Mouse (Mus musculus): ENCODE results near the gene Vps72. TPM values are rescaled to one million over a fixed set of nuclear protein-coding genes. Genes with fewer than 3 reads are reported as not detected.

Vps72 gene
- total RNA-seq, 2 experiments from 2014 or later, result 42.1 to 43.1 TPM

DNA sequence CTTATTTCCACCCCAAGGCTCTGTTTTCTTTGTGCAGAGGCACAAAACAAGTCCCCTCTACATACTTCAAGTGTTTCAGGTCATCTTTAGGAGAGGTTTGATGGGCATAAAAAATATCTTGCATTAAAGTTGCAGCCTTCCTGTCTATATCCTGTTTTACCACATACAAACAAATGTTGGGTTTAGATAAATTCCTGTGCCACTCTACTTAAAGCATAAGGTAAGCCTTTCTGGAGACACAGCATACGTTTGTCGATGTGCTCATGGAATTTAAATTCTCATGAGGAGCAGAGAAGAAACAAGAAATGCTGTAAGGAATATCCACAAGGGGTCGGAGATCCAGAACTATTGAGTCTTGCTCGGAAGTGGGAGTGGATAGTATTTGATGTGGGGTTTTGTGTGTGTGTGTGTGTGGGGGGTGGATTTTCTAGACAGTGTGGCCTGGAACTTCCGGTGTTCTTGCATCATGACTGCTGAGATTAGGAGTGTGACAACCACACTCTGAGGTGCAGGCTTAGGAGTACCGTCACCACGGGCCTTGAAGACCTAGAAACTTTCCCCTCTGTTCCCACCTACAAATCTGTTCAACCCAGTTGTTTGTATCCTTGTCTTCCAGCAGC is 24.7 kb downstream of the Vps72 start:
- no peak for TF ChIP-seq CTCF (IDR thresholded peaks at IDR 0.05)
- H3K27ac ChIP-seq, result no peak overlapping the region
- no peak for DNase-seq (ENCODE audit: extremely low spot score in 1 of 2, low spot score in 2 of 2)
- peak overlapping the region; percentile 46 for H3K4me3 ChIP-seq
- intact Hi-C loops (cut with DNase I), result no loop called here

DNA sequence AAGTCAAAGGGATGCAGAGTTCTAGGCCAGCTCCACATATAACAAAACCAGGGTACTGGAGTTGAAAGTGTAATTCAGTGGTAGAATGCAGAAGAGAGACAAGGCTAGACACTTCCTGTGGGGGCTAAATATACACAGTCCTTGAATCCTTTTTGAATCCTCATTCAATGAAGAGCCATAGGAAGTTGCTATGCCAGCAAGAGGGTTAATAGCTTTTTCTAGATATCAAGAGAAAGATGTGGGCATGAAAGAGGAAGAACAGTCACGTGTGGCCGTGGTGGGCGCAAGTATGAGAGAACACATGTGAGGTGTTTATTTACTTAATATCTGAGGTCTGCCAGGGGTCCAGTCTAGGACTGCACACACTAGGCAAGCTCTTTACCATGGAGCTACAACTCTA is 25.5 kb downstream of the Vps72 start:
- intact Hi-C loops (cut with DNase I), result no loop called here
- Histone ChIP-seq H3K27ac (no peak overlapping the region), H3K4me3 (no peak overlapping the region)
- DNase-seq (ENCODE audit: extremely low spot score in 1 of 2, low spot score in 2 of 2), result no peak
- TF ChIP-seq CTCF (IDR thresholded peaks at IDR 0.05), result no peak

DNA sequence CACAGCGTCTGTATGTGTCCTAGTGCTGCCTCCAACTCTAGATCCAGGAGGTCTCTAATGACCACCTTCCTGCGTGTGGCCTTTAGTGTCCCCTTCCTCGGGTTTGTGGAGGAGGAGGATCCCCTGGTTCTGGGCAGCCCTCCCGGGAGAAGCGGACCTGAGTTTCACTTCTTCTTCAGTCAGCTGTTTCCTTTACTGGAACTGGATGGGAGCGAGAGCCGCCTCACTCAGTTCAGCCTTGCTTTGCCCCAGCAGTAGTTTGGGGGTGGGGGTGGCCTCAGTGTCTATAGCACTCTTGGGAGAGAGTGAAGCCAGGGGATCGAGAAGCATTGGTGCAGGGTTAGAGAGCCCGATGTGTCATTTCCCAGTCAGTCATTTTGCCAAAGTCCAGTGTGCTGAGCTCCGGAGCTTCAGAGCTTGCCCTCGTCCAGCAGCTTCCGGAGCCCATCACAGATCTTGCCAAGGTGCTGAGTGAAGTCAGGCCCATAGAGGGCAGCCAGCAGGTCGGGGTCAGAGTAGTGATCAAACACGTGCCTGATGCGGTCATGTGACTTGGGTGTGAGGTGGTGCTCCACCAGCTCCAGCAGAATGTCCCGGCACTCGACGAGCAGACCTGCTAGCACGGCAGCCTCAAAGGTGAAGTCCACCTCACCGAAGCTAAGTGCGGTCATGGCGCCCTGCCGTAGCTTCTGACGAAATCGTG is 28.9 kb downstream of the Vps72 start:
- intact Hi-C loops (cut with DNase I), result loop anchor here (2.0 to 5.0 kb wide), 2 partner anchors 77 to 143 kb away; partner anchors contain the start of genes Gabpb2, Mindy1 and Prune1
- TF ChIP-seq CTCF (IDR thresholded peaks at IDR 0.05), result no peak; the same call in 1 of the 2 replicates
- Histone ChIP-seq H3K27ac (no peak overlapping the region), H3K4me3 (no peak overlapping the region)
- DNase-seq (ENCODE audit: extremely low spot score in 1 of 2, low spot score in 2 of 2), result no peak

DNA sequence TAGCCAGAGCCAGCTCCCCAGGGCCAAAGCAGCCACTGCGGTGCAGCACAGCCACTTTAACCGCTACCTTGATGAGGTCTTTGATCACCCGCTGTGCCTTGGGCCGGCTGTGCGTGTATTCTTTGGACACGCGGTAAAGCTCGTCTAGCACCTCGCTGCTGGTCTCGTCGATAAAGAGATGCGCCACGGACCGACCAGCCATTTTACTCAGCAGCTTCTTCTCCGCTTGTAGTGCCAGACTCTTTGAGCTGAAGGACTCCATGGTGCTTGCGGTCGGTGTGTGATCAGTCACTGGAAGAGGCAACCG is 29.4 kb downstream of the Vps72 start:
- H3K27ac ChIP-seq, result no peak overlapping the region
- no peak overlapping the region for H3K4me3 ChIP-seq
- TF ChIP-seq CTCF (IDR thresholded peaks at IDR 0.05), result no peak
- no peak for DNase-seq (ENCODE audit: extremely low spot score in 1 of 2, low spot score in 2 of 2)
- intact Hi-C loops (cut with DNase I), result loop anchor here (2.0 to 5.0 kb wide), 2 partner anchors 77 to 142 kb away; partner anchors contain the start of genes Gabpb2, Mindy1 and Prune1

DNA sequence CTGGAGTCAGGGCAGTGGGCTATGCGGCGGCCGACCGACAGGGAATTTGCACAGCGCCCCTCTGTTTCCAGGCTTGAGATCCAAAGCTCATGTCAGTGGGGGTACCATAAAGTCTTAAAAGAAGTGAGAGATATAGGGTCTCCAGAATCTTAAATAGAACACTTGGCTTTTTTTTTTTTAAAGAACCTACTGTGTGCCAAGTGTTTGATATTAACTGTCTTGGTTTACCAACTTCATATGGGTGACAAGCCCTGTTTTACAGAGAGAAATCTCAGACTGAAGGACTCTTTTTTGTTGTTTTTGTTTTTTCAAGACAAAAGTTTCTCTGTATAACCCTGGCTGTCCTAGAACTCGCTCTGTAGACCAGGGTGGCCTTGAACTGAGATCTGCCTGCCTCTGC is 30.0 kb downstream of the Vps72 start:
- TF ChIP-seq CTCF (IDR thresholded peaks at IDR 0.05), result no peak
- H3K4me3 ChIP-seq, result no peak overlapping the region
- intact Hi-C loops (cut with DNase I), result loop anchor here (2.0 to 5.0 kb wide), 2 partner anchors 76 to 142 kb away; partner anchors contain the start of genes Gabpb2, Mindy1 and Prune1
- no peak for DNase-seq (ENCODE audit: extremely low spot score in 1 of 2, low spot score in 2 of 2)
- no peak overlapping the region for H3K27ac ChIP-seq

DNA sequence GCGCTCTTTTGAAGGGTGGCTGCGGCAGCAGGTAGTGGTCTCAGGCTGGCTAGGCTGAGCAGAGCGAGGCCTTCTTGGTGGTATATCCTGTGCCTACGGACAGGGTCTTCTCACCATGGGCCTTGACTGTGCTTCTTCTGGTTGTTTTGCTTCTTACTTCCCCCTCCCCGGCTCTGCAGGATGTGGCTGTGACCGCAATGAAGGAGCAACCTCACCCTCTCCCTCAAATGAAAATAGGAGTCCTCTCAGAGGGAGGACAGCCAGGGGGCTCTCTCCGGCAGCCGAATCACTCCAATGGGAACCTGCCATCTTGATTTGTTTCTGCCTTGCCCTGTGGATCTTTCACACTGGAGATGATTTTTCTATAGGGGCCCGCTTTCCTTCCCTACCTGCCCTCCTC is 30.7 kb downstream of the Vps72 start:
- TF ChIP-seq CTCF (IDR thresholded peaks at IDR 0.05), result no peak
- no peak overlapping the region for H3K4me3 ChIP-seq
- intact Hi-C loops (cut with DNase I), result loop anchor here (2.0 to 5.0 kb wide), 2 partner anchors 75 to 141 kb away; partner anchors contain the start of genes Gabpb2, Mindy1 and Prune1
- no peak for DNase-seq (ENCODE audit: extremely low spot score in 1 of 2, low spot score in 2 of 2)
- H3K27ac ChIP-seq, result no peak overlapping the region

DNA sequence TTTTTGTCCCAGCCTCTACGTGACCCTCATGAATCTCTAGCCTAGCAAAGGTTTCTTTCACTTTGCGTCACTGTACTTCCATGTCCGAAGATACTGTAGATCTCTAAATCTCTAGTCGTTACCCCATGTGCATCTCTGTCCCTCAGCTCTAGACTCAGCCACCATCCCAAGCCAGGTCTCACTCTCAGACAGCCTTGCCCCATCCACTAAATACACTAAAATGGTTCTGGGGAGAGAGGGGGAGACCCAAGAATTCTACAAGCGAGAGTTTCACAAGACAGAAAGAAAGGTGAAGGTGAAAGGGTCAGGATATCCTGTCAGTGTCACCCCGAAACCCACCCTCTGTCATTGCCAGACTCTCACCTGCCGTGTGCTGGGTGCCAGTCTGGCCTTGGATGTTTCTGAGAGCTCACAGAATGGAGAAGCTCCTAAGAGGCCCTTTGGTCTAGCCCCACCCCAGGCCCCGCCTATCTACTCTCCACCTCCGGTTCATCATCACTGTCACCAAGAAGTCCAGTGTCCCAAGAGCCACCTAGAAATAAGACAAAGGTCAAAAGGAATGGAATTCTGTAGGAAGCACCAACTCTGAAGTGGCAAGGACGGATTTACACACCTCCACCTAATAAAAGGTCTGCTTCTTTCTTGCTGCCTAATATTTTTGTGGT is 31.3 kb downstream of the Vps72 start, which contains the start of gene Tnfaip8l2:
TSS of gene Tnfaip8l2 (minus strand) at position 409 of the 665 bp plus-strand sequence.
- intact Hi-C loops (cut with DNase I), result loop anchor here (1.0 to 5.0 kb wide), 4 partner anchors 32 to 140 kb away; partner anchors contain the start of genes Gabpb2, Mindy1 and Prune1
- Histone ChIP-seq H3K27ac (no peak within 1 kb of the TSS), H3K4me3 (no peak within 1 kb of the TSS)
- no peak for TF ChIP-seq CTCF (IDR thresholded peaks at IDR 0.05)
- DNase-seq (ENCODE audit: extremely low spot score in 1 of 2, low spot score in 2 of 2), result no peak

DNA sequence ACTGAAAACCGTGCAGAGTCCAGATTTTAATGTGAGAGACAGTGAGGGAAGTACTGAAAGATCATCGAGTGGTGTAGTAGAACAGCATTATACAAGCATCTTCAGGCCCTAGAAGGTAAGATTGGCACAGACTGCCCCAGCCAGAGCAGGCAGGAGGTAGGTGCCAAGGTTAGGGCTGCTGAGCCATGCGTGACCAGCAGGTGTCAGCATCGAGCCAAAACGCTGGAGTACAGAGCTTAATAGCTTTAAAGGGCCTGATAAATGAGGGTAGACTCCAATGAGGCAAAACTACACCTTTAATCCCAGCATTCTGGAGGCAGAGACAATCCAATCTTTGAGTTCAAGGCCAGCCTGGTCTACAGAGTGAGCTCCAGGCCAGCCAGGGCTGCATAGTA is 31.8 kb downstream of the Vps72 start:
- intact Hi-C loops (cut with DNase I), result loop anchor here (1.0 to 5.0 kb wide), 3 partner anchors 32 to 140 kb away; partner anchors contain the start of genes Mindy1 and Prune1
- H3K4me3 ChIP-seq, result no peak overlapping the region
- TF ChIP-seq CTCF (IDR thresholded peaks at IDR 0.05), result peak; percentile 97
- no peak overlapping the region for H3K27ac ChIP-seq
- peak; percentile 79 to 88 for DNase-seq (ENCODE audit: extremely low spot score in 1 of 2, low spot score in 2 of 2)

DNA sequence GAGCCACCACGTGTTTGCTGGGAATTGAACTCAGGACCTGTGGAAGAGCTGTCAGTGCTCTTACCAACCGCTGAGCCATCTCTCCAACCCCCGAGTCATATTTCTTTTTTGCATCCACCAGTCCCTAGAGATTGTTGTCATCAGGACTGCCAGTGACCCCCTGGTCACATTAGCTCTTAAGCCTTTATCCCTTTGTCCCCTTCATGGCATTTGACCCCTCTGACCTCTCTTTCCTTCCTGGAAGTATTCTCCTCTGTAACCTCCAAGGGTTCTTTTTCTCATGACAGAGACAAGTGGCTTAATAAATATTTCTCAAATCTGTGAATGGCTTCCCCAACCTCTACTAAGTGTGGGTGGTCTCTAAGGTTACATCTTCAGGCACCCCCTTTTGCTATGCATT is 37.1 kb downstream of the Vps72 start:
- intact Hi-C loops (cut with DNase I), result no loop called here
- Histone ChIP-seq H3K4me3 (no peak overlapping the region), H3K27ac (no peak overlapping the region)
- no peak for DNase-seq (ENCODE audit: extremely low spot score in 1 of 2, low spot score in 2 of 2)
- no peak for TF ChIP-seq CTCF (IDR thresholded peaks at IDR 0.05)

DNA sequence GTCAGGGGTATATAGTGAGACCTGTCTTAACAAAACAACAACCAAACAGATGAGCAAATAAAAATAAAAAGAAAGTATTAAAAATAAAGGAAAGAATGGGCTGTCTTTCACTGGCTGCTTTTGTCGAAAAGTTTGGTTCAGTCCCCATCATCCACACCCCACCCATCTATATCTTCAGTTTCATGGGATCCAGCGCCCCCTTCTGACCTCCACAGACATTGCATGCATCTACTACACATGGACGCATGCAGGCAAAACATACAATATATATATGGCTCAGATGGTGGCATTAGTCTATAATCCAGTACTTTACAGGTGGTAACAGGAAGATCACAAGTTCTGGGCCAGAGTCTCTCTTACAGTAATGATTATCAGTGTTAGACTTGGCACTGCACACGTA is 43.1 kb downstream of the Vps72 start:
- no peak overlapping the region for H3K27ac ChIP-seq
- DNase-seq (ENCODE audit: extremely low spot score in 1 of 2, low spot score in 2 of 2), result no peak
- intact Hi-C loops (cut with DNase I), result no loop called here
- no peak overlapping the region for H3K4me3 ChIP-seq
- TF ChIP-seq CTCF (IDR thresholded peaks at IDR 0.05), result peak; percentile 56

DNA sequence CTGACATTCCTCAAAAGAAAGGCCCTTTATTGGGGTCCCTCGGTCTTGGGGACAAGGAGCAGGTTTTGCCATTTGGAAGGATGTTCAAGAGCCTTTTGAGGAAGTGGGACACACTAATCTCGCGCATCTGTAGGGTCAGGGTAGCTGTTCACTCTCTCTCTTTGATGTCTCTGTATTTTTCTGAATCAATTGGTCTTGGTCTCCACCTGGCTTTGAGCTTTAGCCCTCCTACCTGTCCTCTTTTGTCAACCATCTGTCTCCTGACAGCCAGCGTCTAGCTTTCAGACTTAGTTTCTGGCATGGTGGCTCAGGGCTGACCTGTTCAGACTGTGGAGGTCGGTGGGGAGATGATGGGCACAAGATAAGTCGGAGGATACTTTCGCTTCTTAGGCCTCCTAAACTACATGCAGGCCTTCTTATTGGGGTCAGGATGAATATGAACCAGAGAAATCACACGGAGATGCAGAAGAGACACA is 48.7 kb downstream of the Vps72 start:
- peak overlapping the region; percentile 76 for H3K27ac ChIP-seq
- no peak for DNase-seq (ENCODE audit: extremely low spot score in 1 of 2, low spot score in 2 of 2)
- H3K4me3 ChIP-seq, result peak overlapping the region; percentile 96
- intact Hi-C loops (cut with DNase I), result no loop called here
- TF ChIP-seq CTCF (IDR thresholded peaks at IDR 0.05), result no peak
